17 mouse cellular contexts compared by ENCODE assay signal in the genomic region with DNA sequence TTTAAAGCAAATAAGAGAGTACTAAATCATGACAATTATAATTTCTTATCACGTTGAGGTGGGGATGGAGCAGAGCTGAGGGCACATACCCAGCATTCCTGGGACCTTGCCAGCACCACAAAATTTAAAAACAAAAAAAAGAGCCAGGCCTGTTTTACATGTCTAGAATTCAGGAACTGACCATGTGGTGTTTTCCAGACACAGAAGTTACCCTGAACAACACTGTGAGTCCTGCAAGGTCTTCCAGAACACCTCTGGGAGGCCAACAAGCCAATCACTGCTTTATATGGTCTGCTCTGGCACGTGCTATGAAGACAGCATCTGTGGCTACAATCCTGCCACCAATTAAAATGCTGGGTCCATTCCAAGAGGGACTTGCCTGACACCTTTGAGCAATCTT.
DNase-seq lines count a peak whose midpoint lies in the region; ATAC-seq and TF ChIP-seq lines count a peak whose summit lies in the region.
"Had no signal": no experiment of that assay in that cellular context is flagged by ENCODE, and none has a peak within 500 bp of the region (broad histone marks: within the 10 kb centered on the region; RNA-seq: fewer than 3 reads in every experiment).

No protein-coding gene starts in this region.

- no peak overlapping the region for H3K9ac ChIP-seq in forebrain, postnatal 0 days
- no peak overlapping the region for H3K9ac ChIP-seq in forebrain, embryonic 13.5 days
- no peak overlapping the region for H3K9ac ChIP-seq in embryonic facial prominence, embryonic 15.5 days
- H3K9ac ChIP-seq: liver, embryonic 14.5 days; stomach, embryonic 15.5 days had no signal

- H3K4me3 ChIP-seq in forebrain, postnatal 0 days (ENCODE audit: low read depth, low read length), result no peak overlapping the region
- no peak overlapping the region for H3K4me3 ChIP-seq in forebrain, embryonic 13.5 days
- no peak overlapping the region for H3K4me3 ChIP-seq in lung, adult 2 months (replicated peaks; ENCODE audit: extremely low read depth, low read depth, low read length)
- H3K4me3 ChIP-seq in embryonic facial prominence, embryonic 15.5 days (replicated peaks), result no peak overlapping the region
- H3K4me3 ChIP-seq: hindbrain, embryonic 10.5 days; limb, embryonic 10.5 days; megakaryocyte, embryonic 14.5 days; myocyte; stomach, embryonic 15.5 days had no signal

- no peaks in the 10 kb centered on the region for H3K9me3 ChIP-seq in forebrain, postnatal 0 days (ENCODE audit: low read length)
- H3K9me3 ChIP-seq in forebrain, embryonic 13.5 days (replicated peaks), result no peaks in the 10 kb centered on the region
- no peaks in the 10 kb centered on the region for H3K9me3 ChIP-seq in embryonic facial prominence, embryonic 15.5 days (replicated peaks)
- H3K9me3 ChIP-seq: hindbrain, embryonic 10.5 days; limb, embryonic 10.5 days; megakaryocyte, embryonic 14.5 days; stomach, embryonic 15.5 days had no signal

- H3K27ac ChIP-seq in forebrain, postnatal 0 days (ENCODE audit: low read depth, low read length), result no peak overlapping the region
- no peak overlapping the region for H3K27ac ChIP-seq in forebrain, embryonic 13.5 days
- peak overlapping the region; percentile 65; the same call in 1 of the 2 replicates for H3K27ac ChIP-seq in embryonic facial prominence, embryonic 15.5 days (replicated peaks)
- H3K27ac ChIP-seq: hindbrain, embryonic 10.5 days; limb, embryonic 10.5 days; liver, embryonic 14.5 days; stomach, embryonic 15.5 days had no signal

- peak; percentile 63 for ATAC-seq in forebrain, postnatal 0 days
- ATAC-seq in forebrain, embryonic 13.5 days, result no peak; the same call in 1 of the 2 replicates
- no peak for ATAC-seq in embryonic facial prominence, embryonic 15.5 days (ENCODE audit: insufficient number of reproducible peaks, low FRiP score, low TSS enrichment, low read depth)
- no peak for ATAC-seq in CD4-positive, CD25-positive, alpha-beta regulatory T cell, adult 4 months
- ATAC-seq: intestine, embryonic 16.5 days had no signal

- no peak for TF ChIP-seq CTCF in forebrain, postnatal 0 days (IDR thresholded peaks at IDR 0.05; ENCODE audit: low read depth)
- no peak for TF ChIP-seq CTCF in lung, adult 2 months (IDR thresholded peaks at IDR 0.05; ENCODE audit: insufficient read depth, low read length)

- H3K36me3 ChIP-seq in forebrain, postnatal 0 days (ENCODE audit: insufficient read depth), result no peaks in the 10 kb centered on the region
- no peaks in the 10 kb centered on the region for H3K36me3 ChIP-seq in forebrain, embryonic 13.5 days (ENCODE audit: poor library complexity, severe bottlenecking)
- H3K36me3 ChIP-seq in embryonic facial prominence, embryonic 15.5 days, result no peaks in the 10 kb centered on the region
- H3K36me3 ChIP-seq: hindbrain, embryonic 10.5 days; limb, embryonic 10.5 days; stomach, embryonic 15.5 days had no signal

- DNase-seq in forebrain, postnatal 0 days, result no peak
- peak; percentile 21 for DNase-seq in lung, postnatal 14 days
- DNase-seq in lung, adult 2 months, result no peak
- DNase-seq in heart, postnatal 4 days, result peak; percentile 55
- DNase-seq in gastrocnemius, adult 18-20 months (ENCODE audit: low spot score), result no peak
- DNase-seq: adrenal gland, adult 2 months; cerebellum, postnatal 36 days had no signal

- no peaks in the 10 kb centered on the region for H3K27me3 ChIP-seq in forebrain, postnatal 0 days (ENCODE audit: insufficient read depth, low read length)
- H3K27me3 ChIP-seq in forebrain, embryonic 13.5 days, result no peaks in the 10 kb centered on the region
- no peaks in the 10 kb centered on the region for H3K27me3 ChIP-seq in embryonic facial prominence, embryonic 15.5 days
- H3K27me3 ChIP-seq: megakaryocyte, embryonic 14.5 days; stomach, embryonic 15.5 days had no signal

- TF ChIP-seq POLR2A in lung, adult 2 months (IDR thresholded peaks at IDR 0.05; ENCODE audit: borderline replicate concordance, extremely low read depth, low read depth, low read length), result no peak

- 35% methylated on average over 2 of the region's 2 CpGs for WGBS in forebrain, postnatal 0 days
- 61% methylated on average over 2 of the region's 2 CpGs for WGBS in forebrain, embryonic 13.5 days
- WGBS in lung, adult 2 months, result 59% methylated on average over 2 of the region's 2 CpGs
- WGBS in embryonic facial prominence, embryonic 15.5 days, result 53% methylated on average over 2 of the region's 2 CpGs

- H3K4me2 ChIP-seq in forebrain, postnatal 0 days (ENCODE audit: low read depth), result no peak overlapping the region
- no peak overlapping the region for H3K4me2 ChIP-seq in forebrain, embryonic 13.5 days
- H3K4me2 ChIP-seq in embryonic facial prominence, embryonic 15.5 days (replicated peaks), result no peak overlapping the region
- H3K4me2 ChIP-seq: stomach, embryonic 15.5 days had no signal

- no peaks in the 10 kb centered on the region for H3K4me1 ChIP-seq in forebrain, postnatal 0 days (ENCODE audit: insufficient read depth)
- H3K4me1 ChIP-seq in forebrain, embryonic 13.5 days, result peaks cover 4% of the 10 kb centered on the region; the same call in 1 of the 2 replicates
- no peaks in the 10 kb centered on the region for H3K4me1 ChIP-seq in lung, adult 2 months (ENCODE audit: control insufficient read depth, insufficient read depth, low read length)
- 0 out of 2 replicates have a peak, but pooled peaks cover 9% of the 10 kb centered on the region for H3K4me1 ChIP-seq in embryonic facial prominence, embryonic 15.5 days
- H3K4me1 ChIP-seq: hindbrain, embryonic 10.5 days; megakaryocyte, embryonic 14.5 days; stomach, embryonic 15.5 days had no signal

Comparison
In these comparisons a context has a peak if more than half of its experiments do, and no peak if none do; other contexts are left out.
1. DNase-seq: peak in lung, postnatal 14 days (single experiment) and heart, postnatal 4 days (single experiment); none in forebrain, postnatal 0 days (single experiment), lung, adult 2 months (single experiment) and gastrocnemius, adult 18-20 months (single experiment).